Mouse (Mus musculus) retina, postnatal 7 days (tissue): Measurements from ENCODE around the gene Pou2f1.
A peak's percentile ranks its signal among the peaks of the same experiment; 100 is the strongest.

Source experiments
- DNase-seq: peaks from one replicate; pipeline ENCODE4 v3.0.0-alpha.2; 2012; ENCODE audit warnings: low read depth, low spot score

The Pou2f1 gene

GRCm38 (mm10) chr1:165882146-165882900 lies 120.2 kb downstream of the Pou2f1 start:
- DNase-seq: no peak

DNA sequence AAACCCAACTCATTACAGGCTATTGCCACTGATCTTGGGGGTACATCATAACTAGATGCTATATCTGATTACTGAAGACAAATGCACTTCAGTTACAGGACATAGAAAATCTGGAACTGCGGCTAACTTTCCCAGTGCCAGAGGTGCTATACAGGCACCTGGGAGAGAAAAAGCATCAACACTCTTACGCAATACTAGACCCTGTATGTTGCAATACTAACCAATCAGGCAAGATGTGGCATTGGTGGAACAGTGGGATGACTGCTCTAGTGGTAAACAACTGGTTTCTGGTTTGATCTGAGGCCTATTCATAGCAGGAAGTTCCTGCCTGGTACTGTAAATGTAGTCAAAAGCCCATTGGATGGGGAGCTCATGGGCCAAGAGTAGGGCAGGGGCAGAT lies 123.7 kb downstream of the Pou2f1 start:
- DNase-seq: no peak

DNA sequence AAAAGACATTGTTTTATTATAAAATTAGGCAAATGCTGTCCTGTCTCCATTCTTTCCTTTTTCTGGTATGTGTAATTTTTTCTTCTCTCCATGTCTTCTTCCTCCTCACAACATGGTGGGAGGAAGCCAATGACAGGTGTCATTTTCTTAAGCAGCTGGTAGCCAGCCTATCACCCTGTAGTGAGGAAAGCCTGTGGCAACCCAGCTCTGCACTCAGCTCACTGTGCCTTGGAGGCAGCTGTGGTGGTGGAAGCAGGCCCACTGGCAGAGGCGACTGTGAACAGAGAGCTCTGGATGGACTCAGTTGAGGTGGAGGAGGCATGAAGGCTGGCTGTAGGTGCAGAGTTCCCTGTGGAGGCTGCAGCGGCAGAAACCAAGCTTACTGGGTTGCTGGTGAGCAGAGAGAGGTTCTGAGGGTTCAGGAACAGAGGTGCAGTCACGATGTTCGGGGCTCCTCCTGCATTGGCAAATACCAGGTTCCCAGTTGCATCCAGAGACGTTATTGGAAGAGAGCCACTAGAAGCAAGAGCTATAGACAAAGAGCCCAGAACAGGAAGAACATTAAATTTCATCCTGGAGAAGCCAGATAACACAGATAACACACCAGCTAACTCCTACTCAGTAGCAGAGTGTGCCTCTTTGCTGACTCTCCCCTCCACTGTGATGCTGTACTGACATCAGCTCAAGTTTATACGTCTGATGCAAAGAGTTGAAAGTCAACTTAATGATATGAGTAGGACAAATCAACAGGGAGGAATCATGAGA lies 126.8 kb downstream of the Pou2f1 start:
- no peak for DNase-seq

DNA sequence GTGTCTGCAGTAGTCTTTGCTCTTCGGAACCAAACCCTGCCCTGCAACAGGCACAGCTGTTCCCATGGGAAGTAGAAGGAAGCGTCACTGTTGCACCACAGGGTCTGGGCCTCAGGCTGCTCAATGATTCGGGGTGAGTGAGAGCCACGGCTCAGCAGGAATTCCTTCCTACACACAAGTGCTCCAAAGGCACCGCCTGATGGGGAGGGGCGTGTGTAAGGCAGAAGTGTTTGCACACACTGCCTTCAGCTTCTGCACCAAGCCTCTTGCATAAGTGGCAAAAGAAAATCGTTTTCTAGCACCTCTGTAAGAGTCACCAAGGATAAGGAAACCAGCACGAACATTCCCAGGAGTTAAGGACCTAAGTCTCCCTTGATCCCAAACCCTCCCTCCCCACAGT lies 127.8 kb downstream of the Pou2f1 start:
- no peak for DNase-seq

- DNase-seq: no peak
Measured at GRCm38 (mm10) chr1:165868659-165869058, 133.8 kb downstream of the Pou2f1 start.

DNA sequence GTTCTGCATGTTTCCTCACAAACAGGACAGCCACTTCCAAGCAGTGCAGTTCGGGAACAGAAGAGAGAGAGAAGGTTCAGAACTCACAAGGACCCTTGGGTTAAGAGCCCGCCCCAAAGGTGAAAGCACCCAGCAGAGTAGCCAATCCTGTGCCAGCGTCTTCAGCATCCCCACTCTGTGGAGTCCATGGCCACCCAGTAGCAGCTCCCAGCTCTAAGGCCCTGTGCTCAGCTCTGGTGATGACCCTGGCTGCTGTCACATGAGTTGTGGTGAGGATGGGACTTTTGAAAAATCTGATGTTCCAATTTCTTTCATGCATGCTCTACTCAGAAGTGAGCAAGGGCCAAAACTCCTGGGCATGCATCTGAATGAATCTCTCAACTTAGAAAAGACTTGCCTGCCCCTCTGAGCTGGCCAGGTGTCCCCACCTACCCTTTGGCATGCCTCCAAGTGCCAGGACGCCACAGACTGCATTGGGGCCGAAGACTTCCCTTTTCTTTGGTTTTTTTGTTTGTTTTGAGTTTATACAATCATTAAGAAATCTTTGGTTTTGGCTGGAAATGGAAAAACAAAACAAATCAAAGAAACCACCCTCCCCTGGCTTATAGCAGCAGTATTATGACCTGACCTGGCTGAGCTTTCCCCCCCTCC lies 135.7 kb downstream of the Pou2f1 start:
- DNase-seq: no peak

DNA sequence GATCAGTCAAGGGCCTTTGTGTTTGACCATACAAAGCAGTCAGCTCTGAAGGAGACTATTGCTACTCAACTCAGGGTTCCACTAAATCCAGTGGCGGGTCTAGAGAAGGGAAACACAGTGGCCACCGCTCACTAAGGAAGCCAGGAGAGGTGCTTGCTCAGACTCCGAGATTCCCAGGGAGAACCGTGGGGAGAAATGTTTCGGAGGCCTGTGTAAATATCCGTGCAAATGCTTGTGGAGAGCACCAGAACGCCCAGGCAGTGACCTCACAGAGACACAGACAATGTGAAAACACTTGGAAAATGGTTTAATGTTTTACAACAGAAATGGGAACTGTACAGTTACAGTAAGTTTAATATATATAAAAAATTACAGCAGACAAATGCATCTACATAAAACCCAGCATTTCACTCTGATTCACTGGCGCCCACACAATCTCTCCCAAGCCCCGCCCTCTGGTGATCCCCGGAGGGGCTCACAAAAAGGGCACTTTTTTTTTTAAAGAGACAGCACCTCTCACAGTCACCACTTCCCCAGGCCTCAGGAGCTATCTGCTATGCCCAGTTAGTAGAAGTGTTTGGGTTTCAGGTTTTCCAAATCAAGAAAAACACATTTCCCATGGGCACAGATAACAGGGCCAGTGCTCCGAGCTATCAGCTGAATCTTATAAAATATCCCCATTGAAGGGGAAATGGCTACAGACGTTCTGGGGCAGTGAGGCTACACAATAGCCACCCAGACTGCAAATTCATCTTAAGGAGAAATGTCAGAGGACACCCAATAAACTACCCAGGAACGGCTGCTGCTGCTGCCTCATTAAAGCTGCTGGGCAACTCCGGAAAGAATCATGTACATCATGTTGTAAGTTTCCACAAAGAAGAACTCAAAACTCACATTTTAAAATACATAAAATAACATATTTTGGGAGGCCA lies 137.3 kb downstream of the Pou2f1 start:
- no peak for DNase-seq

- no peak for DNase-seq
Measured at GRCm38 (mm10) chr1:165862059-165862458, 140.4 kb downstream of the Pou2f1 start.

GRCm38 (mm10) chr1:165861235-165861609 lies 141.3 kb downstream of the Pou2f1 start:
- no peak for DNase-seq

DNA sequence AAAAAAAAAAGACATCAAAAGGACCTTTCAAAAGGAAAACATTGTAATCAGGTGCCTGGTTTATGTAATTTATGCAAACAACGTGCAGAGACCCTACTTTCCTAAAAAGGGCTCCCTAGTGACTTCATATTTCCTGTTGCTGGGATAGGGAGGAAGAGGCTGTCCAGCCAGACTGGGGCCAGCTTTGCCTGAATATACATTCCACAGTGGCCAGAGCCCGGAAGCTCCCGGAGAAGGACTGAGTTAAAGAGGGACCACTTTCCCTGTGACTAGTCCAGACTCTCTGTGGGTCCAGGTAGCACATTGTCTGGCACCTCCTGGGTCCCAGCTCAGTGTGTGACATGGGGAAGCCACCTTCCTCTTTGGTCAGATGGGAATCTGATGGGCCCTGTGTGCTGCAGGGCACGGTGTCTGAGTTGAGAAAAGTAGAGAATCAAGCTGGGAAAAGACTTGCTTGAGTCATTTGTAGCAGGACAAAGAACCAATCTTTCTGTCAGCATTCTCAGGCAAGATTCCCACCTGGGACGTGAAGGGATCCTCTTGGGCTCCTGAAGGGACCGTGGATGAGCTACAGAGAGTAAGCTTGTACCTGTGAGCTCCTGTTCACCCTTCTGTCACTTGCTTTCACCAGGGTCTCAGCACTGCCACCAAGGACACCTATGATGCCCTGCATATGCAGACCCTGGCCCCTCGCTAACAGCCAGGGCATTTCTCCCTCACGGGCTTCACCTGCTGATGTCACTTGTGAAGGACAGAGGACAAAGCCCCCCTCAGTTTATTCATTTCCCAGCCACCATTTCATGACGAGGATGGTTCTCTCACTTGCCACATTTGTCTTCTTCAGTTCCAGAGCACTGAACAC lies 141.9 kb downstream of the Pou2f1 start:
- DNase-seq: no peak

DNA sequence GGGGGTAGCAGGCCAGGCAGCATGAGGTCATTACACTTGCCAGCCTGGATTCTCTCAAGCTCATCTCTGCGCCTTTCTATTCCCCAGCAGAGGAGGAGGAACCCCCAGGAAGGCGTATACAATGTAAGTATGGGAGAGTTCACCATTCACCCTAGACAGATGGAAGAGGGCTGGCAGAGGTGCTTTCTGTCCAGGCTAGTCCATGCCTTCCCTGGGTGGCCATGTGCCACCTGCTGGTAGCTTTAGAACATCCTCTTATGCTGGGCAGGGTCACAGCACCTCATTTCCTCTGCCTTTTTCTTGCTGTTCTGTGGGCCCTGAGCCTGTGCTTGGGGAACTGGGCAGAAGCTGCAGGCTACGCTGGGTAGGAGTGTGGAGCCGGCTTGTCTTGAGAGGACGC lies 144.1 kb downstream of the Pou2f1 start:
- DNase-seq: no peak

DNA sequence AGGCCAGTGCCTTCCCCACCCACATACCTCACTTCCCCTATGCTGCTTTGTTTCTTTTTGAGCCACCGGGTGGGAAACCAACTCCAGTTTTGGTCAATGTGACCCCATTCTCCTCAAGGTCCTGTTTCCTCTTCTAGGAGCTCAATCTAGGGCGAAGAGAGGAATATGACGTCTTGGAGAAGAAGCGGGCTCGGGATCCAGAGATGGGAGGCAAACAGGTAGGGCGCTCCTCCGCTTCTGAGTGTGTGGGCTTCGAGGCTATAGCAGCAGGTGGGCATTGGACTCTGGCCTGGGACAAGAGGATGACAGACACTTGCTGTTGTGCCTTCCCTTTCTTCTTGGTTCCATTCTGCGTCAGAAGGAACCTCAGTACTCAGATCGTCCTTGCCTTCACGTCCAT lies 145.2 kb downstream of the Pou2f1 start:
- DNase-seq: no peak

- DNase-seq: no peak
Measured at GRCm38 (mm10) chr1:165855759-165856545, 146.5 kb downstream of the Pou2f1 start.

- peak; percentile 57 for DNase-seq
Measured at GRCm38 (mm10) chr1:165853729-165854420, 148.6 kb downstream of the Pou2f1 start.

DNA sequence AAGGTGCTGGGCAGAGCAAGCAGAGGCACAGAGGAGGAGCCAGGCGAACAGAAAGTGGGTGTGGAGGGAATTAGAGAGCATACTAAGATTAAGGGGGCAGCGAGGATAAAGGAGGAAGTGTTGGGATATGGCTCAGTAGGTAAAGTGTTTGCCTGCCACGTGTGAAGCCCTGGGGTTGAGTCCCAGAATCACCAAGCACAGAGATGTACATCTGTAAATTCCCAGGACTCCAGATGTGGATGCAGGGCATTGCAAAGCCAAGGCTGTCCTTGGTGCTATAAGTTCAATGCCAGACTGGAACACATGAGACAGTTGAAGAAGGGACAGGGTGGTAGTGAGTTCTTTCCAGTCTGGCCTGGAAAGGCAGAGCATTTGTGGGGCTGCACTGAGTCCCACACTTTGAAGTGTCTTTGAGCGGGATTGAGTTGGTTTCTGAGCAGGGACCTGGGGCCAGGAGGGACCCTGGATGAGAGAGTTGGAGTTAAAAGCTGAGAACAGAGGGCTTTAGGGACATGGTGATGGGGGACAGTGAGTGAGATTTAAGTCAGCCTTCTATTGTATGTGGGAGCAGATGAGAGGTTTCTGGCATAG lies 149.3 kb downstream of the Pou2f1 start:
- no peak for DNase-seq

DNA sequence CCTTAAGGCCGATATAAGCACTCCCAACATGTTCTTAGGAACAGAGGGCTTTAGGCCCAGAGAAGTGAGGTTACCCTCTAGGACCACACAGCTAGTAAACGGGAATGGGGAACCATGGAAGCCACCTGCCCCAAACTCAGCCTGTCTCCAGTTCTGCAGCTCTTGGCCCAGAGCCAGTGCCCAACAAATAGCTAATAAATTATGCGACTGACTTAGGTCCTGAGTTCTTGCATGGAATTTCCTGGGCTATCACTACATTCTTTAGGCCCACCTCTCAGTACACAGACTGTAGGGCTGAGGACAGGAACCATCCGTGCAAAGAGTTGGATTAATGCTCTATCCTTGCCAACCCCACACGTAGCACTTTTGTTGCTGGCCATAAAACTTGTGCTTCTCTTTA lies 150.3 kb downstream of the Pou2f1 start:
- no peak for DNase-seq

DNA sequence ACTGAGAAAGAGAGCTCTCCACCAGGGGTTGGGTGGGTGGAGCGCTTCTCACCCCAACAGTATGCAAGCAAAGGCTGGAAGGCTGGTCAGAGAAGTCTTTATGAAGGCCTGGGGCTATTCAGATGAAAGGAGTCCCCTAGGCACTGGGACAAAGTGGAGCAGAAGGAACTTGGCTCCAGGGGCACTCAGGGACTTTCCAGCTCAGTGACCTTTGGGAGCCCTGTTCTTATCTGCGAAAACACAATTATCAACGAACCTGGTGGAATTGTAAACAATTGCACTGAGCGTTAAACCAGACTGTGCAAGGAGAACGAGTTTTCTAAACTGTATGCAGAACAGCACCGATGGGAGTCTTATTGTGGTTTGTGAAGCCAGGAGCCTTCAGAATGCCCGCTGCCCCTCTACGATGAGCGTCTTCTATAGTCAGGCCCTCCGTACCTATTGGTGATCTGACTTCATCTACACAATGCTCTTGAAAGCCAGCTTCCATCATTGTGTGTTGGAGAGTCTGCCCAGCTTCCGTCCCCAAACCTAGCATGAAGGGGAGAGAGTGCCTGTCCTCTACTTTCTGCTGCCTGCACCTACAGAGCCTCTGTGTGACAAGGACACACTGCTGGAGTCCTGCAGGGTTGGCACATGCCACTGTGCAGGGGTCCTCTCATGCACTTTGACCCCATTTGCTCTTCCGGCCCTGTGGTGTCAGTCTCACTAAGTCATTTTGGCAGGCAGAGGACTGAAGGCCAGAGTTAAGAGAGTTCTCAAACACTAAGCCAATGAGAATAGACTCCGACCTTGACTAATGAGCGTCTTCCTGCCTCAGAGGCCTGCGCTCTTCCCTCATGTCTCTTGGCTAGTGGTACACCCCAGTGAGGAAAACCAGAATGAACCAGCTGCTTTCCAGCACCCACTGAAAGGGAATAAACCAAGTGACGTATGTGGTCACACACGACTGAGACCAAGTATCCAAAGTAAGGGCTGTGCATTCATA lies 152.7 kb downstream of the Pou2f1 start:
- no peak for DNase-seq

DNA sequence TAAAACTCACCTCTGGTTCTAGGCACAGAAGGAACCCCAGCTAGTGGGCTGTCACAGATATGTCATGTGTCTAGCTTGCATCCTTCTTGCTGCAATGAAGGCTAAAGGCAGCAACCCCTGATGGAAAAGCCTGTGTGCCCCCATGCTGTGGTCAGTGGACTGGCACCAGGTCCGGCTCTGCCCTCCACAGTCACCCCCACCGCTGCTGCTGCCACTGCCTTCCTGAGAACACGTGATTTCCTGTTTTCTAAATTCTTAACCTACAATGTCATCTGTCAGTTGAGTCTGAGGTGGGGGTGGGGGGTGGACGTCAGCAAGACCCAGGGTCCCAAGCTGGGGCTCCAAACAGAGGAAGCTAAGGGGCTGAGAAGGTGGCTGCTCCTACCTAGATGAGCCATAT lies 153.6 kb downstream of the Pou2f1 start:
- no peak for DNase-seq
